Mouse (Mus musculus): ENCODE results near the gene Dhx32. TPM values are rescaled to one million over a fixed set of nuclear protein-coding genes. Genes with fewer than 3 reads are reported as not detected.

Dhx32 gene
- polyA plus RNA-seq, 1 experiment, result 27.8 TPM

GRCm38 (mm10) chr7:133730324-133731191 is 52.0 kb downstream of the Dhx32 start:
- H3K36me3 ChIP-seq (ENCODE audit: control insufficient read depth, insufficient read depth, low read length, poor library complexity, severe bottlenecking), result peaks cover 2% of the 10 kb centered on the region; the same call in 1 of the 2 replicates
- no peak overlapping the region for H3K27ac ChIP-seq (ENCODE audit: insufficient read depth, low read length)
- no peak overlapping the region for H3K4me3 ChIP-seq (ENCODE audit: low read depth, low read length)
- no peaks in the 10 kb centered on the region for H3K27me3 ChIP-seq (ENCODE audit: control insufficient read depth, insufficient read depth, low read length, poor library complexity, severe bottlenecking)
- no peaks in the 10 kb centered on the region for H3K4me1 ChIP-seq (ENCODE audit: control insufficient read depth, insufficient read depth, low read length)
- TF ChIP-seq POLR2A (IDR thresholded peaks at IDR 0.05; ENCODE audit: insufficient read depth, low read length) (no peak), EP300 (IDR thresholded peaks at IDR 0.05; ENCODE audit: insufficient read depth, low read depth, low read length) (no peak), CTCF (IDR thresholded peaks at IDR 0.05; ENCODE audit: low read depth, low read length) (no peak)
- no peak overlapping the region for H3K9ac ChIP-seq (ENCODE audit: low read depth, poor library complexity, severe bottlenecking)
- no peaks in the 10 kb centered on the region for H3K9me3 ChIP-seq (replicated peaks; ENCODE audit: control insufficient read depth, insufficient read depth, low read length, poor library complexity, severe bottlenecking)

DNA sequence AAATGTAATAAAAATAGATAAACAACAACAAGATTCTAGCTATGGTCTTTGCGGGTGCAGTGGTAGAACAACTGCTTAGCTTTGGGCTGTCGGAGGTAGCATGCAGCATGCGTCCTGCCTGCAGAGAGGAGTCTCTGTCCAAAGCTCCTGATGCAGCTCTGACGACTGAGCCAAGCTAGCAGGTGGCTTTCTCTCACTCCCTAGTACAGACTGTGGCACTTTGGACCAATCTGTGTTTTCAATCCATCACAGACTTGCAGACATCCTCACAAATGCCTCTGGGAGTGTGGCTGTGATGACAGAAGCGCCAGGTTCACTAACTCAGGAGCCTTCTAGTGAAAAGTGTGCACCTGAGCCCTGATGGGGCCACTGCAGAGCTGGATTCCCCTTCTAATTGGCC is 53.2 kb downstream of the Dhx32 start:
- Histone ChIP-seq H3K27ac (ENCODE audit: insufficient read depth, low read length) (no peak overlapping the region), H3K27me3 (ENCODE audit: control insufficient read depth, insufficient read depth, low read length, poor library complexity, severe bottlenecking) (no peaks in the 10 kb centered on the region), H3K4me1 (ENCODE audit: control insufficient read depth, insufficient read depth, low read length) (no peaks in the 10 kb centered on the region), H3K9ac (ENCODE audit: low read depth, poor library complexity, severe bottlenecking) (no peak overlapping the region), H3K9me3 (replicated peaks; ENCODE audit: control insufficient read depth, insufficient read depth, low read length, poor library complexity, severe bottlenecking) (no peaks in the 10 kb centered on the region), H3K36me3 (ENCODE audit: control insufficient read depth, insufficient read depth, low read length, poor library complexity, severe bottlenecking) (peaks cover 4% of the 10 kb centered on the region; the same call in 1 of the 2 replicates), H3K4me3 (ENCODE audit: low read depth, low read length) (no peak overlapping the region)
- no peak for TF ChIP-seq CTCF (IDR thresholded peaks at IDR 0.05; ENCODE audit: low read depth, low read length)
- TF ChIP-seq POLR2A (IDR thresholded peaks at IDR 0.05; ENCODE audit: insufficient read depth, low read length), result no peak
- TF ChIP-seq EP300 (IDR thresholded peaks at IDR 0.05; ENCODE audit: insufficient read depth, low read depth, low read length), result no peak

- no peaks in the 10 kb centered on the region for H3K27me3 ChIP-seq (ENCODE audit: control insufficient read depth, insufficient read depth, low read length, poor library complexity, severe bottlenecking)
- peaks cover 6% of the 10 kb centered on the region for H3K36me3 ChIP-seq (ENCODE audit: control insufficient read depth, insufficient read depth, low read length, poor library complexity, severe bottlenecking)
- TF ChIP-seq EP300 (IDR thresholded peaks at IDR 0.05; ENCODE audit: insufficient read depth, low read depth, low read length) (no peak), POLR2A (IDR thresholded peaks at IDR 0.05; ENCODE audit: insufficient read depth, low read length) (no peak), CTCF (IDR thresholded peaks at IDR 0.05; ENCODE audit: low read depth, low read length) (no peak)
- H3K4me3 ChIP-seq (ENCODE audit: low read depth, low read length), result no peak overlapping the region
- H3K4me1 ChIP-seq (ENCODE audit: control insufficient read depth, insufficient read depth, low read length), result no peaks in the 10 kb centered on the region
- no peaks in the 10 kb centered on the region for H3K9me3 ChIP-seq (replicated peaks; ENCODE audit: control insufficient read depth, insufficient read depth, low read length, poor library complexity, severe bottlenecking)
- H3K9ac ChIP-seq (ENCODE audit: low read depth, poor library complexity, severe bottlenecking), result no peak overlapping the region
- H3K27ac ChIP-seq (ENCODE audit: insufficient read depth, low read length), result no peak overlapping the region
Measured at GRCm38 (mm10) chr7:133727027-133727426, 55.5 kb downstream of the Dhx32 start.

DNA sequence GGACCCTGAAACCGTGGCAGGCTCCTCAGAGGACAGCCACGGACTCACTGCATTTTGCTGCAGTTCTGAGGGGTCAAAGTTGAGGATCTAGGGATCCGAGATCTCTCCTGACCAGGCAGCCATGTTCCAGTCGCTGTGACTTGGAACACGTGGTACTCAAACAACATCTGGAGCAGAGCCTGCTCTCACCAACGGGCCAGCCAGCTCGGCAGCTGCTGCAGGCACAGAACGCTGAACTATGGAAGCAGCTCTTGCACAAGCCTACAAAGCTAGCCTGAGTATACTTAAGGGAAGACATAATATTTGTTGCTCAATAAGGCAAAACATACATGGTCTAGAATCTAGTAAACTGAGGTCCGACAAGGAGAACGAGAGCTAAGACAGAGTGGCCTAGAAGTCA is 57.0 kb downstream of the Dhx32 start:
- peaks cover 17% of the 10 kb centered on the region for H3K36me3 ChIP-seq (ENCODE audit: control insufficient read depth, insufficient read depth, low read length, poor library complexity, severe bottlenecking)
- no peaks in the 10 kb centered on the region for H3K9me3 ChIP-seq (replicated peaks; ENCODE audit: control insufficient read depth, insufficient read depth, low read length, poor library complexity, severe bottlenecking)
- TF ChIP-seq CTCF (IDR thresholded peaks at IDR 0.05; ENCODE audit: low read depth, low read length) (no peak), EP300 (IDR thresholded peaks at IDR 0.05; ENCODE audit: insufficient read depth, low read depth, low read length) (no peak), POLR2A (IDR thresholded peaks at IDR 0.05; ENCODE audit: insufficient read depth, low read length) (no peak)
- no peaks in the 10 kb centered on the region for H3K4me1 ChIP-seq (ENCODE audit: control insufficient read depth, insufficient read depth, low read length)
- H3K4me3 ChIP-seq (ENCODE audit: low read depth, low read length), result no peak overlapping the region
- H3K27me3 ChIP-seq (ENCODE audit: control insufficient read depth, insufficient read depth, low read length, poor library complexity, severe bottlenecking), result no peaks in the 10 kb centered on the region
- no peak overlapping the region for H3K27ac ChIP-seq (ENCODE audit: insufficient read depth, low read length)
- no peak overlapping the region for H3K9ac ChIP-seq (ENCODE audit: low read depth, poor library complexity, severe bottlenecking)

DNA sequence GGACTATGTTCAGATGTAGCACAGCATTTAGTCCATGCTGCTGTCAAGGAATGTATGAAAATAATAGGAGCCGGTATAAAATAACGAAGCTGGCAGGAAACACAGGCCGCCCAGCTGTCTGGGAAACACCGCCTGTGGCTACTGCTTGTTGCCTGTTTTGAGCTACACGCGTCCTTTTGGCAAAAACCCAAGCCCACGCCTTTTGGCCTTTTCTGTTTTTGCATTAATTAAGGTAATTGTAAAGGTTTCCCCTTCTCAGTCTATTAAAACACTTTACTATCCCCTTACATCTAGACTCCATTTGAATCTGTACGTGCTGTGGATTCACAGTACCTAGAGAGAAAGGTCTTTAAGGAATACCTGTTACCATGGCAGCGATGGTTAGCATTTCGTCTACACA is 57.7 kb downstream of the Dhx32 start:
- H3K36me3 ChIP-seq (ENCODE audit: control insufficient read depth, insufficient read depth, low read length, poor library complexity, severe bottlenecking), result peaks cover 24% of the 10 kb centered on the region
- no peak overlapping the region for H3K9ac ChIP-seq (ENCODE audit: low read depth, poor library complexity, severe bottlenecking)
- H3K27me3 ChIP-seq (ENCODE audit: control insufficient read depth, insufficient read depth, low read length, poor library complexity, severe bottlenecking), result no peaks in the 10 kb centered on the region
- H3K27ac ChIP-seq (ENCODE audit: insufficient read depth, low read length), result no peak overlapping the region
- H3K9me3 ChIP-seq (replicated peaks; ENCODE audit: control insufficient read depth, insufficient read depth, low read length, poor library complexity, severe bottlenecking), result no peaks in the 10 kb centered on the region
- TF ChIP-seq CTCF (IDR thresholded peaks at IDR 0.05; ENCODE audit: low read depth, low read length), result no peak
- no peak for TF ChIP-seq POLR2A (IDR thresholded peaks at IDR 0.05; ENCODE audit: insufficient read depth, low read length)
- no peak for TF ChIP-seq EP300 (IDR thresholded peaks at IDR 0.05; ENCODE audit: insufficient read depth, low read depth, low read length)
- no peak overlapping the region for H3K4me3 ChIP-seq (ENCODE audit: low read depth, low read length)
- no peaks in the 10 kb centered on the region for H3K4me1 ChIP-seq (ENCODE audit: control insufficient read depth, insufficient read depth, low read length)

DNA sequence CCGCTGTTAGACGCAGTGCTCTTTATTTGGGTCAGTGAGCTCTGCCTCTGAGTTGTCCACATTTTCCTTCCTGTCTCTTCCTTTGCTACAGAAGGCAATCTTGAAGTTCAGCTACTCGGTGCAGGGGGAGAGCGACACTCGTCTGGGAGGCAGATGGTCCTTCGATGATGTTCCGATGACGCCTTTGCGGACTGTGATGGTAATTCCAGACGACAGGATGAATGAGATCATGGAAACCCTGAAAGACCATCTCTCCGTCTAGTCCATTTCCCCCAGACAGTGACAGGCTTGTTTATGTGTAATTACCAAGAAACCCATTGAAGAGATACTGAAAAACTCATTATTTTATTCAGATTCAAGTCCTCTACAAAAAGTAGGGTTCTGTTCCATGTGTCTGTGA is 61.9 kb downstream of the Dhx32 start:
- Histone ChIP-seq H3K9ac (ENCODE audit: low read depth, poor library complexity, severe bottlenecking) (no peak overlapping the region), H3K4me3 (ENCODE audit: low read depth, low read length) (no peak overlapping the region), H3K4me1 (ENCODE audit: control insufficient read depth, insufficient read depth, low read length) (no peaks in the 10 kb centered on the region), H3K9me3 (replicated peaks; ENCODE audit: control insufficient read depth, insufficient read depth, low read length, poor library complexity, severe bottlenecking) (no peaks in the 10 kb centered on the region), H3K36me3 (ENCODE audit: control insufficient read depth, insufficient read depth, low read length, poor library complexity, severe bottlenecking) (peaks cover 59% of the 10 kb centered on the region), H3K27ac (ENCODE audit: insufficient read depth, low read length) (no peak overlapping the region), H3K27me3 (ENCODE audit: control insufficient read depth, insufficient read depth, low read length, poor library complexity, severe bottlenecking) (no peaks in the 10 kb centered on the region)
- TF ChIP-seq CTCF (IDR thresholded peaks at IDR 0.05; ENCODE audit: low read depth, low read length), result no peak
- TF ChIP-seq EP300 (IDR thresholded peaks at IDR 0.05; ENCODE audit: insufficient read depth, low read depth, low read length), result no peak
- TF ChIP-seq POLR2A (IDR thresholded peaks at IDR 0.05; ENCODE audit: insufficient read depth, low read length), result no peak
